Mouse (Mus musculus): ENCODE measurements around the gene Stap1.

Gene Stap1

DNA sequence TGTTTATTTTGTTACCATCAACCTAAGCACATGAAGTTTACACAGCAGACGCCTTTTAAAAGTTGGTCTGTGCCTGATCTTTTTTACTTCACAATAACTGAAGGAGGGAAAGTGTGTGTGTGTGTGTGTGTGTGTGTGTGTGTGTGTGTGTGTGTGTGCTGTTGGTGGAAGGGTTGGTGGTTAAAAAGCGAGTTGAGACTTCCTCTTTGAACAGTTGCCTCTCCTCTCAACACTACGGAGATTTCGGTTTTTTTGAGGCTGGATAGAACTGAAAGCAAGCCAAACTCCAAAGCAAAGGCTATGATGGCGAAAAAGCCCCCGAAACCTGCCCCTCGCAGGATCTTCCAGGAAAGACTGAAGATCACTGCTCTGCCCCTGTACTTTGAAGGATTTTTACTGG lies at the start of gene Stap1:
Stap1 (plus strand) TSS at position 209 of the 400 bp plus-strand sequence.
- no peak for DNase-seq (ENCODE audit: low spot score)

- no peak for DNase-seq (ENCODE audit: low spot score)
Measured at GRCm38 (mm10) chr5:86029820-86030219, 41.7 kb upstream of the Stap1 start.

DNA sequence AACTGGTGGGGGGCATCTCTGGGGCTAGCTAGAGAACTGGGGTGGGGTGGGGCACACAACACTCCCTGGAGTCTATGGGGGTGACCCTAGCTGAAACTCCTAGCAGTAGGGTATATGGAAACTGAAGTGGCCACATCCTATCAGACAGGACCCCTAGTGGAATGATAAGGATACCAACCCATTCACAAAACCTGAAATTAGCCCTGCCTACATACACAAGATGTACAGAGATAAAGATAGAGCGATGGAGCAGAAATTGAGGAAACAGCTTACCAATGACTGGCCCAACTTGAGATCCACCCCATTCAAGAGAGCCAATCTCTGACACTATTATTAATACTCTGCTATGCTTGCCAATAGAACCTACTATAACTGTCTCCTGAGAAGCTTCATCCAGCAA lies 8.0 kb upstream of the Stap1 start:
- DNase-seq (ENCODE audit: low spot score): no peak

DNA sequence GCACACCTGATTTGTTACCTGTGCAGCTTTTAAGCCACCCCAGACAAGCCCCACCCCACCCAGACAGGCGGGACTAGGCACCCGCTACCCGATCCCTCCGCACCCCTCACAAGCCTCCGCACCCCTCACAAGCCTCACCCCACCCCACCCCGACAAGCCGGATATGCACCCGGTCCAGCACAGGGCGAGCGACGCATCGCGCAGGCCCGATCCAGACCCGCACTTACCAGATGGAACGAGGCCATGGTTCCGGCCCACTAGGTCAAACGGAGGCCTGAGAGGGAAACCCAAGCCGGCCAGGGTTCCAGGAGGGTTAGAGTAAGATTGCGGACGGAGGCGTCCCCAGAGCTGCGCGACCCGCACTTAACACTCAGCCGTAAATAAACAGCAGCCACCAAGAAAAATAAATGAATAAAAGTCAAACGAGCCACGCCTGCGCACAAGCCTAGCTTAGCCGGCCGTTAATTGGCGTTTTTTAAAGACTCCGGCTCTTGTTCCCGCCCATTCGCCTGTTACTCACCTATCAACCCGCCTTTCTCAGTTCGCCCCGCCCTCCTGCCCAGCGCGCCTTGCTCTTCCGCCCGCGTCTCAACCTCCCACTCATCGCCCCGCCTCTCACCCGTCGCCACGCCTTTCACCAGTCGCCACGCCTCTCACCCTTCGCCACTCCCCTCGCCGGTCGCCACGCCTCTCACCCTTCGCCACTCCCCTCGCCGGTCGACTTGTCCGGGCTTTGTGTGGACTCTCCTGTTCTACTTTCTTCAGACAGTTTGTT lies 6.3 kb upstream of the Stap1 start, which contains the start of gene Cenpc1:
Cenpc1 (minus strand) TSS at position 483 of the 775 bp plus-strand sequence.
- DNase-seq (ENCODE audit: low spot score): peak; percentile 99

GRCm38 (mm10) chr5:86065876-86066550 lies 5.5 kb upstream of the Stap1 start:
- DNase-seq (ENCODE audit: low spot score): peak; percentile 7

DNA sequence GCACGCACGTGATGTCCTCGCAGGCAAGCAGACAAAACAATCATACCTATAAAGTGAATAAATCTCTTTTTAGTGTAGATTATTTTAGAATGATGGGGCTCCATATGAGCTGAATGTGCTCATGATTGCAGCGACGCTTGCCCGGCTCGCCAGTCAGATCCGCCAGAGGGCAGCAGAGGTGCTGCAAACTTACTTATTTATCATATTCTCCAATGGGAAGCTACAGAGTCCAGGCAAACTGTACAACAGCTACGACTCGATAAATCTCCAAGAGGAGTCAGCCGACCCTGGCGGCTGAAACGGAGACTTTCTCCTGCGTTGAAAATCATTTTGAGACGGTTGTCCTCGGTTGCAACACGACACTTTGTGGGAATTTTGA lies 5.0 kb upstream of the Stap1 start:
- DNase-seq (ENCODE audit: low spot score): peak; percentile 87

GRCm38 (mm10) chr5:86068451-86068850 lies 3.1 kb upstream of the Stap1 start:
- DNase-seq (ENCODE audit: low spot score): no peak

- no peak for DNase-seq (ENCODE audit: low spot score)
Measured at GRCm38 (mm10) chr5:86069121-86069520, 2.4 kb upstream of the Stap1 start.

DNA sequence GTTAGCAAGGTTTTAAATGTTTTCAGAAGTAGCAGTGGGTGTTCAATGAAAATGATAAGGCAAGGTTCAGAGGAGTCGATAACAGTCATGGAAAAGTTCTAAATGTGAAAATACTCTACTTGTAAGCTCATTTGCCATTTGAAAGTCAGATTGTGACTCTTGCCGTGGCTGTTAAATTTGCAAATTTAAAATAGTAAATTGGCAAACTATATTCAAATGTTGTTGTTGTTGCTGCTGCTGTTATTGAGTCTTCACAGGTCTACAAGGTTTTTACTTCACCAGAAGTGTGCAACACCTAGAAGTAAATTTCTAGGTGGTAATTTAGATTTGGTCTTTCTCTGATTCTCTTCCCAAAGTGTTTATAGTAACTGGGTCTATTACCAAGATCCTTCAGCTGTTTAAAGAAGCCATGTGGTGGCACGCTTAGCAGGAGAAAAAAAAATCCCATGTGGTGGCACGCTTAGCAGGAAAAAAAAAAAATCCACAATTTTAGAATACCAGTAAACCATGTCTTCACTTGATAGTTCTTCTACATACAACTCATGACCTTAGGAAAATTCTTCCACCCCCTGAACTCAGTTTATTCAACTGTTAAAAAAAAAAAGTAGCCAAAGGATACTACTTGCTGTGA lies 1.3 kb downstream of the Stap1 start:
- no peak for DNase-seq (ENCODE audit: low spot score)

DNA sequence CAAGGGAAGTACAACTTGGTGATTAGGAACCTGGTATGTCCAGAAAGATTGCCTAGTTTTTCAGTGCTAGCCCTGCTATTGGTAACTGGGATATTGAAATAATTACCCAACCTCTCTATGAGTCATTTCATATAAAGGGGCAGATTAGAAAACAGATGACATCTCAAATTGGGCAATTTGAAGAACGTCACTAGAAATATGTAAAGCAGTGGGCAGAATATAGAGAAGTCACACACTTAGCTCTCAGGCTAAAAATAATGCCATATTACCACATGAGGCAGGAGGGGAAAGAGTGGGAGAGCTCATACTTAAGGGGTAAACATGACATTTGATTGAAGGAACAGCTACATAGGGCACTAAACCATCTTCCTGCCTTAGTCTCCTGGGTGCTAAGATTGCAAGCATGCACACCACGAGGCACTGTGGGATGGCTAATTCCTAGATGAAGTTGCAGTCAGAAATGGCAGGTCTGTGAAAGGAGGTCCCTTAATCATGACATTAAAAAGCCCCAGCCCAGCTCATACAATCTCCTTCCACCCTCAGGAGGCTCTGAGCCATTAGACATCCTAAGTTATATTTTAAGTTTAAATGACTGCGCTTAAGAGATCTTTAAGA lies 7.3 kb downstream of the Stap1 start:
- DNase-seq (ENCODE audit: low spot score): no peak

- no peak for DNase-seq (ENCODE audit: low spot score)
Measured at GRCm38 (mm10) chr5:86083987-86084386, 12.4 kb downstream of the Stap1 start.

GRCm38 (mm10) chr5:86084979-86085378 lies 13.4 kb downstream of the Stap1 start:
- DNase-seq (ENCODE audit: low spot score): no peak

DNA sequence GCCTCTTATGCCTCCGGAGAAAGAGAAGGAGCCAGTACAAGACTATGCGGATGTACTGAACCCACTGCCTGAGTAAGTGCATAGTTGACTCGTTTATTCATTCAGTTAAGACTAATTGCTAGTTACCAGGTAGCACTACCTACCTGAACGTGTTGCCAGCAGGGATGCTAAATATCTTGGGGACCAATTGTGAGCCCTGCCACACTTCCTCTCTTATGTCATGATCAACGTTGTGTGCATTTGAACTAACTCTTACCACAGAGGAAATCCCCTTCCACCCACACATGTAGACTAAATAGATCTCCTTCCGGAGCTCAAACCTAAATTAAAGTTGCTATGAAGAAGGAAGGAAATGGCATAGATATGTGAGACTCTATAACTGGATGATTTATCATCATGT lies 15.2 kb downstream of the Stap1 start:
- DNase-seq (ENCODE audit: low spot score): no peak

GRCm38 (mm10) chr5:86094754-86095153 lies 23.2 kb downstream of the Stap1 start:
- no peak for DNase-seq (ENCODE audit: low spot score)

DNA sequence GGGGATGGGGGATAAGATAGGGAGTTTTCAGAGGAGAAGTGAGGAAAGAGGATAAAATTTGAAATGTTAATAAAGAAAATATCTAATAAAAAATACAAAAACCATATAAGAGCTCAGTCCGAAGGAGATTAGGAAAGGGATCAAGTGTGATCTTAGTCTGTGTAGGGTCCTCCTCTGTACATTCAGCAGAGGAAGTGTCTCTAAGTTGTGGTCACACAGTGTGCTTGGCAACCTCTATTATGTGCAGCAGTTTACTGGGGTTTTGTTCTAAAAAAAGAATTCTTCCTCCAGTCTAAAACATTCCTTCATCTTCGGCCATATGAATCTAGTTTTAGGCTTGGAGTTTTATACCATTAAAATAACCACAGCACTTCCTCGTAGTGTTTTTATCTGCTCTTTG lies 27.4 kb downstream of the Stap1 start:
- no peak for DNase-seq (ENCODE audit: low spot score)

DNA sequence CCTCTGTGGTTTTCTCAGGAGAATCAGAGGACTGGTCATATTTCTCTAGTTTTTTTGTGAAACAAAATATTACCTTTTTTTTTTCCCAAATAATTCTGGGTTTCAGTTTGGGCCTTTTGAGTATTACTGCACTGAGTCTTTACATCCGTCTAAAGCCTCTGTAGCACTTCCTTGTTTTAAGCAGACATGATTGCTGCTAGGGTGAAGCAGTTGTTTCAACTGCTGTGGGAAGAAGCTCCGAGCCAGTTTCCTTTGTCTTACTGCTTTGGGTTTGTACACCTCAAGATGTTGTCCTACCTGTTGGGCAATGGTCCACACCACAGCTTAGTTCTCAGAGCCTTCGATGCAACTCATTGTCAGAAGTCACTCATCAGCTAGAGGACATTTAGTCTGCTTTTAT lies 29.1 kb downstream of the Stap1 start:
- no peak for DNase-seq (ENCODE audit: low spot score)

DNA sequence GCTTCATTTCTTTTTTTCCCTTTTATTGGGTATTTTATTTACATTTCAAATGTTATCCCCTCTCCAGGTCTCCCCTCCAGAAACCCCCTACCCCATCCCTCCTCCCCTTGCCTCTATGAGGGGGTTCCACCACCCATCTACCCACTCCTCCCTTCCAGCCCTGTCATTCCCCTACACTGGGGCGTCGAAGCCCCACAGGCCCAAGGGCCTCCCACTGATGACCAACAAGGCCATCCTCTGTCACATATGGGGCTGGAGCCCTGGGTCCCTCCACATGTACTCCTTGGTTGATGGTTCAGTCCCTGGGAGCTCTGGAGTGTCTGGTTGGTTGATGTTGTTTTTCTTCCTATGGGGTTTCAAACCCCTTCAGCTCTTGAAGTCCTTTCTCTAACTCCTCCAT lies 30.6 kb downstream of the Stap1 start:
- no peak for DNase-seq (ENCODE audit: low spot score)

GRCm38 (mm10) chr5:86106610-86107009 lies 35.1 kb downstream of the Stap1 start:
- no peak for DNase-seq (ENCODE audit: low spot score)

DNA sequence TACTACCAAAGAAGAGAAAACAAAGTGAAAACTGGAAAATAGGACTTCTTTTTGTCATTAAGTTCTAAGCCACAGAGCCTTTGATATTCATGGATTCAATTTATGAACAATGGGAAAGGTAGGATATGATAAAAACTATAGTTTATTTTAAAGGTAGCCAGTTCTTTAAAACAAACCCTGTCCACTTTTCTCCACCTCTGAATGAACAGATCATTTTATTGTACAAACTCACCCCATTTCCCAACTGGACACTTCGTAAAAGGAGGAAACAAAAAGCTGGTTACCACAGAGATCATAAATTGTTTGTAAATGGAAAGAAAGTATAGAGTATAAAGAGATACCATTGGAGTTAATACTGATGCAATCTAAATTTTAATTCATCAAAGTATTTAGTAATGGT lies 39.5 kb downstream of the Stap1 start:
- DNase-seq (ENCODE audit: low spot score): no peak

DNA sequence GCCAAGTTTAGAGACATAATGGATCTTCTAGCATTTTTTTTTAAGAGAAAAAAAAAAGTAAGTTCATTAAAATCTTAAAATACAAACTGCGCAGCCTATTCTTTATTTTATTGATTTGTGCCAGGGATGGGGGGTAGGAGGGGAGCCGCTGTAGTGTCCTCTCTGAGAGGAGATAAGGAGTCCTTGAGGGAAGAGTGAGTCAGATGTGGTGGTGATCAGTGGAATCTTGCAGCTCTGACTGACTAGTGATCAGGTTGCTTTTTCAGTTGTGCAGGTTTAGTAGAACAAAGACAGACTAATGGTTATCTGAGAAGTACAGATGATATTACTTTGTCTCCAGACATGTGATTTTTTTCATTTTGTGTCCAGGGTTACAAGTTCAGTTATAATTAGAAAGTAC lies 41.5 kb downstream of the Stap1 start:
- no peak for DNase-seq (ENCODE audit: low spot score)

- DNase-seq (ENCODE audit: low spot score): no peak
Measured at GRCm38 (mm10) chr5:86113997-86114396, 42.5 kb downstream of the Stap1 start.

DNA sequence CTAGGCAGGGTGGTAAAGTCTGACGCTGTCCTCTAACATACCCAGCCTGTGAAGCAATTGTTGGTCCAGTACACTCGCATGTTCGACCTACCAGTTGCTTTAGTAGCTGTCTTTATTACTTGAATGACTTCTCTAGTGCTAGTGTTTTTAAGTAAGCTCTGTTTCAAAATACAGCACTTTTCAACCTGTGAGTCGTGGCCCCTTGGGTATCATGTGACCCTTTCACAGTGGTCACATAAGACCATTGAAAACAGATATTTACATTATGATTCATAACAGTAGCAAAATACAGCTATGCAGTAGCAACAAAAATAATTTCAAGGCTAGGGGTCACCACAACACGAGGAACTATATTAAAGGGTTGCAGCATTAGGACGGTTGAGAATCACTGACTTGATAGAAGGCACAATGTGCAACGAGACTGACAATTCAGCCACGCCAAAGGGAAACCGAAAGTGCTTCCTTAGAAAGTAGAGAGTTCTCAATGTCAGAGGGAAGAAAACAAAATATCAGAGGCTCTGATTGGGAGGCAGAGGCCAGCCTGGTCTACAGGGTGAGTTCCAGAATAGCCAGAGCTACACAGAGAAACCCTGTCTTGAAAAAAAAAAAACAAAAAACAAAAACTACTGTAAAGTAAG lies 47.0 kb downstream of the Stap1 start:
- no peak for DNase-seq (ENCODE audit: low spot score)

All from urinary bladder, postnatal 14 days (tissue).